ENCODE assay signal across 7 mouse cellular contexts in the genomic region with DNA sequence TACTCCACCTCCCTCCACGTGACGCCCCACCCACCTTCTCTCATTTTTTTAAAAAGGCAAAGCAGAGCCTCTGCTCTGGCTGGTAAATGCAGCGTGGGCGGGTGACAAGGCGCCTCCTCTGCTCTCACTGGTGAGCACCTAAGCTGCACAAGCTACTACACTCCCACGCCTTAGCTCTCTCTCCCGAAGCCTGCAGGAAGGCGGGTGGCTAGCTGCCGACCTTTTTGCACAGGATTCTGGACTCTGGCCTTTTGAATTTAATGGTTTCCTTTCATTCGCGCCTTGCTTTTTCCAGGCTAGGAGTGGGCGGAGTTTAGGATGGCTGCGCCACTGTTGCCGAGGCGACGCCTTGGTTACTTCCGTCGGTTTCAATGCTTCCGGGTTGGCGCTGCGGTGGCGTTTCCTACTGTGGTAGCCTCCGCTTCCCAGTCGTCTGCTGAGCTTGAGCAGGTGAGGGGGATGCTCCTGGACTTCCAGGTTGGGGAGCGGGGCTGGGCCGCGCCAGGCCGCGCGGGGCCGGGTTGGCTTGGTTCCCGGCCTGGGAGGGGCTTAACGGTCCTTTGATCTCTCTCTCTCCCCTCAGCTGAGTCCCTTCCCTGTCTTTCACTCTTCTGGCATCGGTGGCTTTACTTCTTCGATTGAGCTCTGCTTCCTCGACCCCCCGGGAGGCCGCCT. TPM values are rescaled to one million over a fixed set of nuclear protein-coding genes. Genes with fewer than 3 reads are reported as not detected.
DNase-seq lines count a peak whose midpoint lies in the region; ATAC-seq lines count a peak whose summit lies in the region.

A gene (plus strand): TSS at position 35 of the 675 bp plus-strand sequence.

- H3K9ac ChIP-seq in midbrain, embryonic 13.5 days (replicated peaks): peak within 1 kb of the TSS; percentile 64

- H3K4me1 ChIP-seq in embryonic facial prominence, embryonic 10.5 days: no peaks in the 10 kb centered on the region
- H3K4me1 ChIP-seq in limb, embryonic 10.5 days: no peaks in the 10 kb centered on the region; the same call in 1 of the 2 replicates
- peaks cover 7% of the 10 kb centered on the region; the same call in 1 of the 2 replicates for H3K4me1 ChIP-seq in midbrain, embryonic 13.5 days (replicated peaks)

- peak within 1 kb of the TSS; percentile 68 for H3K4me3 ChIP-seq in embryonic facial prominence, embryonic 10.5 days
- peak within 1 kb of the TSS; percentile 59 for H3K4me3 ChIP-seq in limb, embryonic 10.5 days
- peak within 1 kb of the TSS; percentile 56 for H3K4me3 ChIP-seq in midbrain, embryonic 13.5 days (replicated peaks)

- DNase-seq in adrenal gland, postnatal 10 days: peak; percentile 80
- peak; percentile 82 for DNase-seq in embryonic facial prominence, embryonic 10.5 days (ENCODE audit: low spot score)
- peak; percentile 36 for DNase-seq in gonadal fat pad, adult 2 months (ENCODE audit: low read depth)
- DNase-seq in kidney, adult 11 months: peak; percentile 87
- peak; percentile 80 for DNase-seq in limb, embryonic 10.5 days (ENCODE audit: low spot score)
- peak; percentile 64 for DNase-seq in spleen, adult 12 weeks (ENCODE audit: low spot score)

- no peaks in the 10 kb centered on the region for H3K9me3 ChIP-seq in embryonic facial prominence, embryonic 10.5 days
- no peaks in the 10 kb centered on the region for H3K9me3 ChIP-seq in limb, embryonic 10.5 days (replicated peaks)
- H3K9me3 ChIP-seq in midbrain, embryonic 13.5 days: no peaks in the 10 kb centered on the region

- ATAC-seq in midbrain, embryonic 13.5 days: peak; percentile 96

- H3K4me2 ChIP-seq in midbrain, embryonic 13.5 days (replicated peaks): peak within 1 kb of the TSS; percentile 61

- H3K36me3 ChIP-seq in embryonic facial prominence, embryonic 10.5 days (replicated peaks): 0 out of 2 replicates have a peak, but pooled peaks cover 2% of the 10 kb centered on the region
- H3K36me3 ChIP-seq in limb, embryonic 10.5 days: no peaks in the 10 kb centered on the region
- H3K36me3 ChIP-seq in midbrain, embryonic 13.5 days: no peaks in the 10 kb centered on the region

- WGBS in embryonic facial prominence, embryonic 10.5 days: 10% methylated on average over 38 of the region's 38 CpGs
- 17% methylated on average over 38 of the region's 38 CpGs for WGBS in limb, embryonic 10.5 days
- WGBS in midbrain, embryonic 13.5 days: 23% methylated on average over 38 of the region's 38 CpGs

- H3K27me3 ChIP-seq in embryonic facial prominence, embryonic 10.5 days (replicated peaks; ENCODE audit: low read depth, poor library complexity, severe bottlenecking): no peaks in the 10 kb centered on the region
- 0 out of 2 replicates have a peak, but pooled peaks cover 4% of the 10 kb centered on the region for H3K27me3 ChIP-seq in limb, embryonic 10.5 days (ENCODE audit: low read depth, poor library complexity, severe bottlenecking)
- no peaks in the 10 kb centered on the region for H3K27me3 ChIP-seq in midbrain, embryonic 13.5 days

- peak within 1 kb of the TSS; percentile 85 for H3K27ac ChIP-seq in embryonic facial prominence, embryonic 10.5 days (replicated peaks)
- H3K27ac ChIP-seq in limb, embryonic 10.5 days: peak within 1 kb of the TSS; percentile 85
- peak within 1 kb of the TSS; percentile 90 for H3K27ac ChIP-seq in midbrain, embryonic 13.5 days

RNA-seq across cellular contexts. Expression of the gene that starts here (rescaled TPM):
- total RNA-seq in adrenal gland, postnatal 10 days (2021): 1 to 10 TPM; 5.7 to 6.8 TPM
- polyA plus RNA-seq in embryonic facial prominence, embryonic 10.5 days (2016; fragmentation: Nextera tagmentation; extraction: Ambion mirVana): 17.3 and 17.7 TPM in 2 replicates
- polyA plus RNA-seq in gonadal fat pad, adult 2 months (2012; rRNA removed): 2.6 and 3.5 TPM in 2 replicates
- 16.2 and 18.1 TPM in 2 replicates for polyA plus RNA-seq in limb, embryonic 10.5 days (2016; fragmentation: Nextera tagmentation; extraction: Ambion mirVana)
- polyA plus RNA-seq in midbrain, embryonic 13.5 days (2015; fragmentation: Nextera tagmentation; extraction: Ambion mirVana): 40.2 and 43.9 TPM in 2 replicates

Comparison
In these comparisons a context has a peak if more than half of its experiments do, and no peak if none do; other contexts are left out.
1. Peak in every context shown above with its lines: DNase-seq, ATAC-seq, H3K4me3 ChIP-seq and H3K27ac ChIP-seq.
2. DNase-seq: peak in every context shown above with its lines; median percentile 87 in kidney, adult 11 months; 82 in embryonic facial prominence, embryonic 10.5 days; 80 in adrenal gland, postnatal 10 days; 80 in limb, embryonic 10.5 days; 64 in spleen, adult 12 weeks; 36 in gonadal fat pad, adult 2 months.